Comparison of ENCODE assay signal across 27 mouse cellular contexts in the genomic region with DNA sequence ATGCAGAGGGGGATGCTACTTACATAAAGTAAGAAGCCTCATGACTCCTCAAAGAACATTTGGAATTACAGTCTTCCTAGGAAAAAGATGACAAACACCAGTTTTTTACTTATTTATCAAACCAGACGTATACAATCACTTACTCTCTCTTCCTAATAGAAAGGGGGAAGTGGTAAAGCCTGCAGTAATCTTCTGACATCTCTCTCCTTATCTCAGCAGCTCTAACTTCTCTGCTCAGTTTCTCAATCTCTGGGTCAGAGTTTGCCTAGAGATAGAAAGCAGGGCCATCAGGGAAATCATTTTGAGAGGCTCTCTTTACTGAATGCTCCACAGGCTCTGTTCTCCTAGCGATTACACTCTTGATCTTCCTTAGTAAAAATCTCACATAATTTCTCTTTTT.
"Had no signal": no experiment of that assay in that cellular context is flagged by ENCODE, and none has a peak within 500 bp of the region (broad histone marks: within the 10 kb centered on the region; RNA-seq: fewer than 3 reads in every experiment).

No protein-coding gene starts in this region.

- ATAC-seq: hindbrain, embryonic 16.5 days; inflammation-experienced regulatory T-cells, adult 6 months; intestine, embryonic 15.5 days; intestine, postnatal 0 days had no signal

- H3K27me3 ChIP-seq: heart, embryonic 12.5 days; hindbrain, embryonic 12.5 days; intestine, embryonic 15.5 days; limb, embryonic 12.5 days; liver, embryonic 13.5 days; liver, embryonic 15.5 days had no signal

- H3K4me1 ChIP-seq: heart, embryonic 10.5 days; heart, embryonic 12.5 days; hindbrain, embryonic 10.5 days; hindbrain, embryonic 12.5 days; intestine, embryonic 15.5 days; limb, embryonic 10.5 days; limb, embryonic 12.5 days; liver, embryonic 13.5 days; liver, embryonic 15.5 days had no signal

- H3K4me3 ChIP-seq: gastrocnemius, adult 2 months; heart, embryonic 10.5 days; heart, embryonic 12.5 days; hindbrain, embryonic 10.5 days; hindbrain, embryonic 12.5 days; intestine, embryonic 15.5 days; layer of hippocampus, adult 2 months; left cerebral cortex, adult 2 months; limb, embryonic 10.5 days; limb, embryonic 12.5 days; liver, embryonic 13.5 days; liver, embryonic 15.5 days had no signal

- H3K9ac ChIP-seq: heart, embryonic 12.5 days; hindbrain, embryonic 12.5 days; hindbrain, embryonic 14.5 days; intestine, embryonic 15.5 days; limb, embryonic 12.5 days; liver, embryonic 13.5 days; liver, embryonic 15.5 days had no signal

- H3K27ac ChIP-seq: gastrocnemius, adult 2 months; heart, embryonic 10.5 days; hindbrain, embryonic 10.5 days; hindbrain, embryonic 12.5 days; hindbrain, embryonic 14.5 days; intestine, embryonic 15.5 days; layer of hippocampus, adult 2 months; left cerebral cortex, adult 2 months; limb, embryonic 10.5 days; limb, embryonic 12.5 days; liver, embryonic 13.5 days; liver, embryonic 15.5 days had no signal

- DNase-seq: gastrocnemius, adult 2 months; gastrocnemius, postnatal 10 days; gastrocnemius, postnatal 25 days; heart, adult 18-20 months; heart, postnatal 10 days; heart, postnatal 4 days; kidney, adult 18-20 months; kidney, adult 8-10 months; kidney, postnatal 10 days; kidney, postnatal 25 days; kidney, postnatal 4 days; liver; liver, embryonic 13.5 days had no signal

- H3K36me3 ChIP-seq: heart, embryonic 10.5 days; heart, embryonic 12.5 days; hindbrain, embryonic 10.5 days; hindbrain, embryonic 12.5 days; intestine, embryonic 15.5 days; limb, embryonic 10.5 days; limb, embryonic 12.5 days; liver, embryonic 13.5 days; liver, embryonic 15.5 days had no signal

- H3K9me3 ChIP-seq: heart, embryonic 10.5 days; heart, embryonic 12.5 days; hindbrain, embryonic 10.5 days; hindbrain, embryonic 12.5 days; intestine, embryonic 15.5 days; limb, embryonic 10.5 days; limb, embryonic 12.5 days; liver, embryonic 13.5 days; liver, embryonic 15.5 days had no signal

- H3K4me2 ChIP-seq: heart, embryonic 12.5 days; hindbrain, embryonic 12.5 days; hindbrain, embryonic 14.5 days; intestine, embryonic 15.5 days; limb, embryonic 12.5 days; liver, embryonic 13.5 days; liver, embryonic 15.5 days had no signal
